Mouse (Mus musculus): ENCODE measurements around the gene Ddx31. TPM values are rescaled to one million over a fixed set of nuclear protein-coding genes. Genes with fewer than 3 reads are reported as not detected.

Gene Ddx31
- polyA plus RNA-seq, 1 experiment from 2014 or later, result 12.6 TPM

GRCm38 (mm10) chr2:28881275-28881674 is 41.1 kb downstream of the Ddx31 start:
- no peak overlapping the region for H3K4me3 ChIP-seq (replicated peaks)
- no peak for ATAC-seq (ENCODE audit: insufficient read depth, low FRiP score, low read depth)
- no peak overlapping the region for H3K4me2 ChIP-seq
- 91% methylated on average over 3 of the region's 3 CpGs for WGBS
- H3K36me3 ChIP-seq, result peaks cover 10% of the 10 kb centered on the region; the same call in 1 of the 2 replicates
- no peak overlapping the region for H3K9ac ChIP-seq
- no peaks in the 10 kb centered on the region for H3K27me3 ChIP-seq (replicated peaks)
- H3K9me3 ChIP-seq, result no peaks in the 10 kb centered on the region
- 0 out of 2 replicates have a peak, but pooled peaks cover 3% of the 10 kb centered on the region for H3K4me1 ChIP-seq
- no peak overlapping the region for H3K27ac ChIP-seq

DNA sequence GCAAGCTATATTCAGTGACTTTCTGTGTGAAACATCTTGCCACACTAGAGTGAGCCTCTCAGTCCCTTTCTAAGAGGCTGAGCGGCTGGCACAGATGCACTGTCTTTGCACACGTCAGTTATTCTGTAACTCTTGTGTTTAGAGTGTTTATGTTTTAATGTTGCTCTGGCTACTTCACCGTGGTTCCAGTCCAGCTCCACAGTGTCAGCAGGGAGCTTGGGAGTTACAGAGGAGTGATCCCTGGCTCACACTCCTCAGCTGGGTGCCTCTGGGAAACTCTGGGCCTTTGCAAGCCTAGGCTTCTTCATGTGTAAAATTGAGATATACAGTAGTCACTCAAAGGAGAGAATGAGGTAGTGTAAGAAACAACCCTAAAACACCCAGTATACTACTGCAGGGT is 41.8 kb downstream of the Ddx31 start:
- H3K27ac ChIP-seq, result no peak overlapping the region
- no peak overlapping the region for H3K4me2 ChIP-seq
- 0 out of 2 replicates have a peak, but pooled peaks cover 5% of the 10 kb centered on the region for H3K36me3 ChIP-seq
- ATAC-seq (ENCODE audit: insufficient read depth, low FRiP score, low read depth), result no peak
- no peaks in the 10 kb centered on the region for H3K27me3 ChIP-seq (replicated peaks)
- H3K4me1 ChIP-seq, result 0 out of 2 replicates have a peak, but pooled peaks cover 3% of the 10 kb centered on the region
- H3K9ac ChIP-seq, result no peak overlapping the region
- 80% methylated on average over 3 of the region's 3 CpGs for WGBS
- no peaks in the 10 kb centered on the region for H3K9me3 ChIP-seq
- no peak overlapping the region for H3K4me3 ChIP-seq (replicated peaks)

DNA sequence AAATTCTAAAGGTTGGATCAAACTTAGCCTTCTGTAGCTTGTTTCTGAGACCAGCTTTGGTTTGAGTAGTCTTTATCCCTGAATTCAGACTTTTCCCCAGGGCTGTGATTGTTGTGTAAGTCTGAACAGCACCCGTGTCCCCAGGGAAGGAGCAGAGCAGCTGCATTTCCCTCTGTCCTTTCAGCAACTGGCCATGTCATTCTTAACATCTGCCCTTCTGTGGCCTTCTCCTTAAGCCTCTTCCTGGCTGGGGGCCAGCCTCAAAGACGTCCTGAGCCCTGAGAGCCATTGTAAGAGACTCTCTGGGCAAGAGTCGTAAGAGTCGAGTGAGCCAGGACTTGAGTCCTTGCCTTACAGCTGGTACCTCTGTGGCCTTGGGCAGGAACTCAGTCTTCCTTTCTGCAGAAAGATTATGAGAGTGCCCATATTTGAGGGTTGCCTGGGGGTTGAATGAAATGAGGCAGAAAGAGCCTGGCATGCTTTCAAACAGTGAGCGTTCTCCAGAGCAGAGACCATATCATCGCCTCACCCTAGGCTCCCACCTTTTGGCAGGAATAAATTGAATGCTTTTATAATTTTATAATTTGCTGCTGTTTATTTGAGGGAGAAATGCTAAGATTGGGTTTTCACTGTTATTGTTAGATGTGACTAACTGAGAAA is 42.8 kb downstream of the Ddx31 start:
- H3K27me3 ChIP-seq (replicated peaks), result no peaks in the 10 kb centered on the region
- ATAC-seq (ENCODE audit: insufficient read depth, low FRiP score, low read depth), result no peak
- H3K9me3 ChIP-seq, result no peaks in the 10 kb centered on the region
- no peak overlapping the region for H3K4me2 ChIP-seq
- H3K9ac ChIP-seq, result no peak overlapping the region
- peaks cover 1% of the 10 kb centered on the region; the same call in 1 of the 2 replicates for H3K36me3 ChIP-seq
- H3K4me3 ChIP-seq (replicated peaks), result no peak overlapping the region
- 0 out of 2 replicates have a peak, but pooled peaks cover 3% of the 10 kb centered on the region for H3K4me1 ChIP-seq
- H3K27ac ChIP-seq, result no peak overlapping the region
- WGBS, result 68% methylated on average over 6 of the region's 6 CpGs

DNA sequence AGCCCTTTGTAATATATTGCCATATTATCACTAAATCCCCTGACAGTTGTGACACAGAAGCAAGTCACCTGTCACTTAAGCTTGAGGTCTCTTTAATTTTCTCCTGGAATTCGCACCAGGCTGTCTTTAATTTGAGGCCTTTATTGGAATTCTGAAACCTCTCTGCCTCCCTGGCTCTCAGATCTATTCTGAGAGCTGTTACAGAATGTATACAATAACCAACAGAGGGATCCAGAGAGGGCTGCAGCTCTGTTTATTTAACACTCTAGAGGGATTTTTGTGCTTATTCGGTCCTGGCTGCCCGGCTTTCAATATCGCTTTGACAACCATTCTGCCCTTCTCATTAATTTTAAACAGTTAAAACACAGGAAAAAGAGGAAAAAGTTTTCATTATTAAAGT is 44.7 kb downstream of the Ddx31 start:
- no peak overlapping the region for H3K4me2 ChIP-seq
- ATAC-seq (ENCODE audit: insufficient read depth, low FRiP score, low read depth), result no peak
- no peak overlapping the region for H3K4me3 ChIP-seq (replicated peaks)
- WGBS, result 29% methylated on average over 4 of the region's 4 CpGs
- no peak overlapping the region for H3K27ac ChIP-seq
- H3K36me3 ChIP-seq, result peaks cover 3% of the 10 kb centered on the region; the same call in 1 of the 2 replicates
- H3K27me3 ChIP-seq (replicated peaks), result no peaks in the 10 kb centered on the region
- H3K4me1 ChIP-seq, result 0 out of 2 replicates have a peak, but pooled peaks cover 3% of the 10 kb centered on the region
- no peaks in the 10 kb centered on the region for H3K9me3 ChIP-seq
- H3K9ac ChIP-seq, result no peak overlapping the region

DNA sequence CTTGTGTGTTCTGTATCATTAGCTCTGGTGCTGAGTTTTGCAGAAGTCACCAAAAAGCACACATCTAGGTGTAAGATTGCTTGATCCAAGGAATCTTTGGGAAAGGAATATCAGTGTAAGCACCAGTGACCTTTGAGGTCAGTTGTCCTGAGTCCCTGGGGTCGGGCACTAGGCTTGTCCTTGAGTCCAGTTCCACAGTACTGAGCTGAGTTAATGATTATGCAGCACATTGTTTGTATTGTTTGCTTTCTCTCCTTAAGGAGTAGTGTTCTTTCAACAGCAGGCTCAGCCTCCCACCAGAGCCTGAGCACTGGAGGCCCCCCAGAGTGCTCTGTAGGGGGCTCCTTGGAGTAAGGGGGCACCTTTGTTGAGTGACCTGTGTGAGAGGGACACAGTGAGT is 52.6 kb downstream of the Ddx31 start:
- WGBS, result 45% methylated on average over 1 of the region's 1 CpGs

DNA sequence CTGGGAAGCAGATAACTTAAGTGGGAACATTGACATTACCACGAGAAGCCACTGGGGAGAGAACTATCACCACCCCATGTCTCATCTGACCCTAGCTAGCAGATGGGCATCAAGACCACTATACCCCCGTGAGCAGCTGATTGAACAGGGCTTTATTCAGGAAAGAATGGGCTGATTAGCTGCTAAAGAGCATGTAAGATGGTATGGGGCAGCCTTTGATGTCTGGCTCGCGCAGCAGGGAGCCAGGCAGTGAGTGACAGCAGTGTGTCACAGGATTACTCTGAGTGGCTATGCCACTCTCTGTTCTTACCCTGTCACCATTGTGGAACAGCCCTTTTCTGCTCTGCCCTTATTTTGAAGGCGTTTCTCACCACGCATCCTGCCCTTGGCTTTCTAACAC is 53.3 kb downstream of the Ddx31 start:
- ATAC-seq (ENCODE audit: insufficient read depth, low FRiP score, low read depth), result no peak
- no peak overlapping the region for H3K4me3 ChIP-seq (replicated peaks)
- H3K36me3 ChIP-seq, result no peaks in the 10 kb centered on the region; the same call in 1 of the 2 replicates
- 66% methylated on average over 6 of the region's 6 CpGs for WGBS
- H3K27ac ChIP-seq, result no peak overlapping the region
- H3K9ac ChIP-seq, result no peak overlapping the region
- no peak overlapping the region for H3K4me2 ChIP-seq
- no peaks in the 10 kb centered on the region for H3K27me3 ChIP-seq (replicated peaks)
- H3K9me3 ChIP-seq, result no peaks in the 10 kb centered on the region
- H3K4me1 ChIP-seq, result no peaks in the 10 kb centered on the region

More for the DNA sequence above, 52.6 kb downstream of the Ddx31 start:
- Histone ChIP-seq H3K9ac (no peak overlapping the region), H3K9me3 (no peaks in the 10 kb centered on the region), H3K4me2 (no peak overlapping the region), H3K36me3 (peaks cover 3% of the 10 kb centered on the region; the same call in 1 of the 2 replicates), H3K27me3 (replicated peaks) (no peaks in the 10 kb centered on the region), H3K27ac (no peak overlapping the region), H3K4me3 (replicated peaks) (no peak overlapping the region), H3K4me1 (no peaks in the 10 kb centered on the region)
- peak; percentile 63 for ATAC-seq (ENCODE audit: insufficient read depth, low FRiP score, low read depth)

GRCm38 (mm10) chr2:28895876-28896275 is 55.7 kb downstream of the Ddx31 start:
- Histone ChIP-seq H3K36me3 (peaks cover 7% of the 10 kb centered on the region; the same call in 1 of the 2 replicates), H3K9ac (no peak overlapping the region), H3K9me3 (no peaks in the 10 kb centered on the region), H3K4me2 (no peak overlapping the region), H3K4me3 (replicated peaks) (no peak overlapping the region), H3K4me1 (no peaks in the 10 kb centered on the region), H3K27ac (no peak overlapping the region), H3K27me3 (replicated peaks) (no peaks in the 10 kb centered on the region)
- 83% methylated on average over 7 of the region's 7 CpGs for WGBS
- ATAC-seq (ENCODE audit: insufficient read depth, low FRiP score, low read depth), result no peak

DNA sequence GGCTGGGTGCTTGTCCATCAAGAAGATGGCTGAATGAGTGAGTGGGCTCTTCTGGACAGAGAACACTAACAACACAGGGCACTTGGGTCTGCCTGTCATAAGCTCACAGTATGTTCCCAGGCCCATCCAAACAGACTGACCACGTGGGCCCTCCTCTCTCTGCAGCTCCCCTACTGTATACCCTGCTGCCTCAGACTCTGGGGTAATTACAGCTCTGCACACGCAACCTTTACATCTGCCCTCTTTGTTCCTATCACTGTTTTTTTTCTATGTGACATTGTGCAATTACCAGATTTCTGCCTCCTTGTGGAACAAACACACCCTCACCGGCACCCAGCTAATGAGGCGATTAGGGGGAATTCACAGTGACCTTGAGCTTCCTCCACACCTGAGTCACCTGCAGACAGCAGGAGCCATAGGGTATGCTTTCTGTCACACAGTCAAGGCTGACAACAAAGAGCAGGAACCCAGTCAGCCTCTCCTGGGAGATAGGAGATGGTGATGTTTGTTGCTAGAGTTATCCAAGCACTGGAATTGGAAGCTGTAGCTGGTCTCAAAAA is 57.2 kb downstream of the Ddx31 start:
- no peak overlapping the region for H3K4me3 ChIP-seq (replicated peaks)

GRCm38 (mm10) chr2:28902291-28902690 is 62.1 kb downstream of the Ddx31 start:
- peaks cover 7% of the 10 kb centered on the region; the same call in 1 of the 2 replicates for H3K36me3 ChIP-seq
- 95% methylated on average over 8 of the region's 8 CpGs for WGBS
- H3K4me2 ChIP-seq, result no peak overlapping the region

More for the DNA sequence above, 57.2 kb downstream of the Ddx31 start:
- H3K9me3 ChIP-seq, result no peaks in the 10 kb centered on the region
- H3K27ac ChIP-seq, result no peak overlapping the region
- no peaks in the 10 kb centered on the region for H3K4me1 ChIP-seq
- H3K36me3 ChIP-seq, result peaks cover 7% of the 10 kb centered on the region; the same call in 1 of the 2 replicates
- WGBS, result 71% methylated on average over 4 of the region's 4 CpGs
- ATAC-seq (ENCODE audit: insufficient read depth, low FRiP score, low read depth), result no peak
- no peak overlapping the region for H3K9ac ChIP-seq
- H3K4me2 ChIP-seq, result no peak overlapping the region
- no peaks in the 10 kb centered on the region for H3K27me3 ChIP-seq (replicated peaks)

DNA sequence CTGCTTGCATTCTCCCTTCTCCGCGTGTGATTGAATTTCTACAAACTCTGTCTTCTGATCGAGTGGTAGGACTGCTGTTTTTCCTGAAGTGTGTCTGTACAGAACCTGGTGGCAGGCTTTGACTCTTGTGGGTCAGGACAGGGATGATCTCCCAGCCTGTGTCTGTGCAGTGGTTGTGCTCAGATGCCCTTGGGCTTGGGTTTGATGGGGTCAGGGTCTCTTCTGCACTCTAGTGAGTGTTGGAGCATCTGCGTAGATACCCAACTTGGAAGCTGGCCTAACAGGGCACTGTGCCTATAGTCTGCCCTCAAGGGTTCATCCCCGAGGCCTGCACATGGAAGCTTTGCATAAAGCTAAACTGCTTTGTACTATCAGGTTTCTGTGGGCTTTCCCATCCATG is 63.7 kb downstream of the Ddx31 start:
- H3K9ac ChIP-seq, result no peak overlapping the region
- 87% methylated on average over 5 of the region's 5 CpGs for WGBS
- H3K4me2 ChIP-seq, result no peak overlapping the region
- no peaks in the 10 kb centered on the region for H3K9me3 ChIP-seq
- peaks cover 22% of the 10 kb centered on the region for H3K27me3 ChIP-seq (replicated peaks)
- no peak overlapping the region for H3K27ac ChIP-seq
- ATAC-seq (ENCODE audit: insufficient read depth, low FRiP score, low read depth), result no peak
- peaks cover 7% of the 10 kb centered on the region; the same call in 1 of the 2 replicates for H3K36me3 ChIP-seq
- H3K4me3 ChIP-seq (replicated peaks), result no peak overlapping the region
- H3K4me1 ChIP-seq, result peaks cover 10% of the 10 kb centered on the region; the same call in 1 of the 2 replicates

More at GRCm38 (mm10) chr2:28902291-28902690, 62.1 kb downstream of the Ddx31 start:
- no peak for ATAC-seq (ENCODE audit: insufficient read depth, low FRiP score, low read depth)
- H3K27me3 ChIP-seq (replicated peaks), result 0 out of 2 replicates have a peak, but pooled peaks cover 6% of the 10 kb centered on the region
- H3K4me3 ChIP-seq (replicated peaks), result no peak overlapping the region
- H3K9ac ChIP-seq, result no peak overlapping the region
- no peaks in the 10 kb centered on the region for H3K4me1 ChIP-seq
- H3K9me3 ChIP-seq, result no peaks in the 10 kb centered on the region
- H3K27ac ChIP-seq, result no peak overlapping the region

- H3K9ac ChIP-seq, result no peak overlapping the region
- H3K27ac ChIP-seq, result no peak overlapping the region
- no peak overlapping the region for H3K4me3 ChIP-seq (replicated peaks)
- ATAC-seq (ENCODE audit: insufficient read depth, low FRiP score, low read depth), result no peak
- H3K27me3 ChIP-seq (replicated peaks), result peaks cover 31% of the 10 kb centered on the region
- peaks cover 16% of the 10 kb centered on the region; the same call in 1 of the 2 replicates for H3K4me1 ChIP-seq
- no peaks in the 10 kb centered on the region for H3K9me3 ChIP-seq
- peaks cover 7% of the 10 kb centered on the region; the same call in 1 of the 2 replicates for H3K36me3 ChIP-seq
- no peak overlapping the region for H3K4me2 ChIP-seq
- WGBS, result 84% methylated on average over 9 of the region's 9 CpGs
Observed at GRCm38 (mm10) chr2:28904786-28905185, 64.6 kb downstream of the Ddx31 start.

- Histone ChIP-seq H3K9me3 (no peaks in the 10 kb centered on the region), H3K4me3 (replicated peaks) (no peak overlapping the region), H3K4me1 (peaks cover 16% of the 10 kb centered on the region; the same call in 1 of the 2 replicates), H3K9ac (no peak overlapping the region), H3K27me3 (replicated peaks) (peaks cover 38% of the 10 kb centered on the region), H3K27ac (no peak overlapping the region), H3K4me2 (no peak overlapping the region), H3K36me3 (no peaks in the 10 kb centered on the region; the same call in 1 of the 2 replicates)
- no peak for ATAC-seq (ENCODE audit: insufficient read depth, low FRiP score, low read depth)
- WGBS, result 67% methylated on average over 4 of the region's 4 CpGs
Observed at GRCm38 (mm10) chr2:28905561-28905960, 65.4 kb downstream of the Ddx31 start.

Data from stomach, embryonic 15.5 days (tissue).